Mouse (Mus musculus) forebrain, embryonic 12.5 days (tissue): ENCODE data around the gene Tbrg4. TPM values are rescaled to one million over a fixed set of nuclear protein-coding genes. Genes with fewer than 3 reads are reported as not detected.

Experiments
- ATAC-seq: fragments of 200-750 bp; cut with Nextera tagmentation; 2 replicates; pipeline ENCODE4 v1.8.0; 2017; ENCODE audit warnings: moderate TSS enrichment; ENCODE audit not compliant: low FRiP score
- H3K27ac ChIP-seq: fragments of 300-500 bp; sonication (generic); 2 replicates; pipeline ENCODE4 v1.5.1; 2016; ENCODE audit warnings: mild to moderate bottlenecking
- H3K27me3 ChIP-seq: fragments of 300-500 bp; sonication (generic); 2 replicates; pipeline ENCODE4 v1.6.1; 2016; ENCODE audit warnings: mild to moderate bottlenecking
- H3K36me3 ChIP-seq: fragments of 300-500 bp; sonication (generic); replicated peaks from 2 replicates; pipeline ENCODE4 v1.6.1; 2016; ENCODE audit warnings: mild to moderate bottlenecking
- H3K4me1 ChIP-seq: fragments of 300-500 bp; sonication (generic); 2 replicates; pipeline ENCODE4 v1.6.1; 2016
- H3K4me2 ChIP-seq: fragments of 300-500 bp; sonication (generic); 2 replicates; pipeline ENCODE4 v1.6.1; 2016; ENCODE audit warnings: mild to moderate bottlenecking, moderate library complexity
- H3K4me3 ChIP-seq: fragments of 300-500 bp; sonication (generic); replicated peaks from 2 replicates; pipeline ENCODE4 v1.5.1; 2016; ENCODE audit warnings: mild to moderate bottlenecking
- H3K9ac ChIP-seq: fragments of 300-500 bp; sonication (generic); 2 replicates; pipeline ENCODE4 v1.6.1; 2016; ENCODE audit warnings: mild to moderate bottlenecking
- H3K9me3 ChIP-seq: fragments of 300-500 bp; sonication (generic); 2 replicates; pipeline ENCODE4 v1.6.1; 2016
- WGBS: fragments of 180-500 bp; shearing (Covaris S2); methylation state at CpG from one replicate; pipeline ENCODE4 v1.1.7; 2016; 5-methylcytosine and 5-hydroxymethylcytosine counted together
- polyA plus RNA-seq: library from polyadenylated mRNA; unstranded; fragments of >200 nt; fragmentation: Nextera tagmentation; extraction: Ambion mirVana; gene quantifications from 2 replicates; pipeline ENCODE4 v1.2.1, GENCODE M21; 2016

Tbrg4 gene
- polyA plus RNA-seq, 1 experiment from 2014 or later: 46.7 TPM

DNA sequence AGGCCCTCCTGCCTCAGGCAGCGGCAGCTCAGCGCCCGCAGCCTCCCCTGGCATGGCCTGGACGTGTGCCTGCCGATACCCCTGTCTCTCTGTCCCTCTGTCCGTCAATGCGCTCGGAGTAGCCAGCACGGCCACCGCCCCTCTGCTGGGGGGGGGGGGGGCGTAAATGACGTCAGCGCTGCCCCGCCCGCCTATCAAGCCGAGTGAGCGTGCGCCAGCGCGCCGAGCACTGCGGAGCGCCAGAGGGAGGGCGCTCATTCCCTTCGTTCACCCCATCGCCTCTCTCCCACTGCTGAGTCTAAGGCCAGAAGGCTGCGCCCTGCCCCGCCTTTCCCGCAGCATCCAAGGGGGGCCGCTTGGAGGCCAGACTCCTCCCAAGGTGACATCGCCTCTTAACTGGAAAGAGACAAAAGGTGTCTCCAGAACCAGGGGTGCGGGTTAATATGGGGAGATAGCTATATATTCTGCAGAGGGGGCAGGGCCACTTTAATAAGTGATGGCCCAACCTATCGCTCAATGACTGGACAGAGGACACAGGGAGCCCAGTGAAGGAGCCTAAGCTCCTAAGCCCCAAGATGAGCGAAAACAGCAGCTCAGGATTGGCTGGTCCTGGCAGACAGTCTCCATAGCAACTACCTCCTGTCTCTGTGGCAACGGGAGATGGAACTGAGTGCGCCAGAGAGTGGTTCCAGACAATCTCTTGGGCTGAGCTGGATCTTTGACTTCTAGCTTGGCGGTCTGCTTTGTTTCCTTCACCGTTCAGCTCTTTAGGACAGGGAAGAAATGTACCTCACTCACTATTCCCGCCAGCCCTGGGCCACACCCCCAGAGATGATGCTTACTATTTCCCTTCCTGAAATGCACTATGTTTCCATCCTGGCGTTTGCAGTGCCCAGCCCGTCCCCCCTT lies 20.1 kb downstream of the Tbrg4 start, which contains the start of gene Nacad:
Nacad (minus strand) TSS at position 563 of the 909 bp plus-strand sequence.
- peak within 1 kb of the TSS; percentile 78 for H3K4me2 ChIP-seq
- H3K9ac ChIP-seq: peak within 1 kb of the TSS; percentile 69
- H3K9me3 ChIP-seq: no peaks in the 10 kb centered on the region
- H3K4me3 ChIP-seq: peak within 1 kb of the TSS; percentile 56
- H3K27ac ChIP-seq: peak within 1 kb of the TSS; percentile 93
- peaks cover 56% of the 10 kb centered on the region for H3K4me1 ChIP-seq
- peaks cover 26% of the 10 kb centered on the region for H3K36me3 ChIP-seq
- WGBS: 4% methylated on average over 26 of the region's 41 CpGs
- H3K27me3 ChIP-seq: peaks cover 23% of the 10 kb centered on the region
- ATAC-seq: peak; percentile 91

DNA sequence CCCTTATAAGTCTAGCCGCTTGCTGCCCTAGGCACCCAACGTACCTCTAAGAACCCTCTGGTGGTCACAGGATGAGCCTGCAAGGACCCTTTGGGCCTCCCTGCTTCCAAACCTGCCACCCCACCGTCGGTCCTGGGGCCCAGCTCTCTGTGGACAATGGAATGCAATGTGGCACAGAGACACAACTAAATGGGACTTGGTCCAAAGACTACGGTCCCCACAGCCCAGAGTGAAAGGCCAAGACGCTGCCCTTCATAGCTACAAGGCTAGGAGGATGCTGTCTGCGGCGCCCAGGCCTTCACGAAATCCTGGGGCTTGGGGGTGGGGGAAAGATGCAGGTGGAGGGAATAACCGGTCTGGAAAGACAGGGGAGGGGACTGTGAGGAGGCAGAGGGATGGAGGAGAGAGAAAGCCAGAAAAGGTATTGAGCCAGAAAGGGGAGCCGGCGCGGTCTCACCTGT lies 20.8 kb downstream of the Tbrg4 start:
- Histone ChIP-seq H3K9ac (peak overlapping the region; percentile 69), H3K4me1 (peaks cover 62% of the 10 kb centered on the region), H3K9me3 (no peaks in the 10 kb centered on the region), H3K36me3 (peaks cover 25% of the 10 kb centered on the region), H3K27ac (peak overlapping the region; percentile 93), H3K27me3 (peaks cover 23% of the 10 kb centered on the region), H3K4me3 (peak overlapping the region; percentile 56), H3K4me2 (peak overlapping the region; percentile 78)
- 6% methylated on average over 13 of the region's 13 CpGs for whole genome bisulfite sequencing
- peak; percentile 0; the same call in 1 of the 2 replicates for ATAC-seq

DNA sequence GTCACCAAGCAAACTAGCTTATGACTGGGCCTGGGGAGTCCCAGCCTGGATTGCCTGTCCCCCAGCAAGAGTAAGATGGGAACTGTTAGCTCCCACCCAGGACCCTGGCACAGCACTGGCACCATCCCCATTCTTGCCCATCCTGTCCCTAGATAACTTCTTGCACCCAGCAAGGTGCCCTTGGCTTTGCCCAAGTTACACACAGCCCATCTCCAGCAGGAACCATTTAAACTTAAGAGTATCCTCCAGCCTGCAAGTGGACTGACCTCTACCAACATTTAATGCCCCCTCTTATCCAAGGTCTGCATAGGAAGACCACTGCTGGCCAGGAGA lies 21.3 kb downstream of the Tbrg4 start:
- H3K9me3 ChIP-seq: no peaks in the 10 kb centered on the region
- peaks cover 23% of the 10 kb centered on the region for H3K27me3 ChIP-seq

DNA sequence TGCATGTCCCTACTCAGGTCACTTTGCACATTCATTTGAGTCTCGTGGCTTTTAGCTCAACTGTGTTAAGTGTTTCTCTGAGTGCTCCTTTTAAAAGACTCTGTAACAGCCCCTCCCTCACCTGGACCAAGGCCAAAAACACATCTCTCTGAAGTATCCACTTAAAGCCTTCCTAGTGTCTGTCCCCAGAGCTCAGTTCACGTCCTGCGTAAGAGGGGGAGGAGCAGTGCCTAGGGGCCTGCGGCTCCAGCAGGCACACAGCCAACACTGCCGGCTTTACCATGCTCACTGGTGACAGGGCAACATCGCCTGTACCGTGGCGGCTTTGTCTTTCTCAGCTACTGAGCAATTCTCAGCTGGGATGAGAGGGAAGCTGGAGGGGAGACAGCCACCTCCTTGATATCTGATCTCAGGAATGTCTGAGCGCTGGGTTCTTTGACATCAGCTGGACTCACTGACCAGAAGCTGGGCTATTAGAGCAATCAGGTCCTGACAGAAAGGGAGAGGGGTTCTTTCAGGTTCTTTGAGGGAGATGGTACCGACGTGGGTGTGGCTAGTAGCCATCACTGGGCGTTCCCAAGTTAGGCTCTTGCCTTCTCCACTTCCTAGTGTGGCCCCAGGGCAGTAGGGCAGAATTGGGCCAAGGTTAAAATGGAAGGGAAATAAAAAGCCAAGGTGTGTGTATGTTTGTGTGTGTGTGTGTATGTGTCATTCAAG lies 21.8 kb downstream of the Tbrg4 start:
- ATAC-seq: peak; percentile 59
- Histone ChIP-seq H3K9ac (peak overlapping the region; percentile 69), H3K27ac (peak overlapping the region; percentile 93), H3K4me2 (peak overlapping the region; percentile 78), H3K27me3 (peaks cover 23% of the 10 kb centered on the region), H3K4me1 (peaks cover 72% of the 10 kb centered on the region), H3K36me3 (peaks cover 24% of the 10 kb centered on the region), H3K4me3 (peak overlapping the region; percentile 56), H3K9me3 (no peaks in the 10 kb centered on the region)
- 20% methylated on average over 12 of the region's 12 CpGs for WGBS

More for the DNA sequence above, 21.3 kb downstream of the Tbrg4 start:
- Histone ChIP-seq H3K9ac (peak overlapping the region; percentile 69), H3K4me1 (peaks cover 66% of the 10 kb centered on the region), H3K27ac (peak overlapping the region; percentile 93), H3K4me2 (peak overlapping the region; percentile 78), H3K4me3 (peak overlapping the region; percentile 56), H3K36me3 (peaks cover 24% of the 10 kb centered on the region)
- ATAC-seq: no peak

DNA sequence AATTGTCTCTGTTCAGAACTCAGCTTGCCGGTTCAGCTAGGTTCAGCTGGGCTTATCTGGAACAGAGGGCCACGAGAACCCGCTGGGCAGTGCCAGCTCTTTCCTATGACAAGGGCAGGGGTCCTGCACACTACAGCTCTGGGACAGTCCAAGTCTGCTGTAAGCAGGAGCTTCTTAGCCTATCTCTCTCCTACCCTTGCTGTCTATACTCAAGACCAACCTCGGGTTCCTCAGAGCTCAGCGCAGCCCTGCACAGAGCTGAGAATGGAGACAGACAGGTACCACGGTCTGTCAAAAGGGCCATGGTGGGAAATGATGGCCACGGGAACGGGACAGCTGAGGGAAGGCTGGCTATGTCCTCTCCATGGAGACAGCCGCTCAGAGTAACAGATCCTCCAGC lies 22.6 kb downstream of the Tbrg4 start:
- peak overlapping the region; percentile 69; the same call in 1 of the 2 replicates for H3K9ac ChIP-seq
- peaks cover 23% of the 10 kb centered on the region for H3K27me3 ChIP-seq
- peaks cover 80% of the 10 kb centered on the region for H3K4me1 ChIP-seq
- H3K4me3 ChIP-seq: peak overlapping the region; percentile 56
- no peak overlapping the region for H3K27ac ChIP-seq
- WGBS: 79% methylated on average over 9 of the region's 9 CpGs
- H3K36me3 ChIP-seq: peaks cover 27% of the 10 kb centered on the region
- no peak for ATAC-seq
- no peaks in the 10 kb centered on the region for H3K9me3 ChIP-seq
- peak overlapping the region; percentile 78 for H3K4me2 ChIP-seq

DNA sequence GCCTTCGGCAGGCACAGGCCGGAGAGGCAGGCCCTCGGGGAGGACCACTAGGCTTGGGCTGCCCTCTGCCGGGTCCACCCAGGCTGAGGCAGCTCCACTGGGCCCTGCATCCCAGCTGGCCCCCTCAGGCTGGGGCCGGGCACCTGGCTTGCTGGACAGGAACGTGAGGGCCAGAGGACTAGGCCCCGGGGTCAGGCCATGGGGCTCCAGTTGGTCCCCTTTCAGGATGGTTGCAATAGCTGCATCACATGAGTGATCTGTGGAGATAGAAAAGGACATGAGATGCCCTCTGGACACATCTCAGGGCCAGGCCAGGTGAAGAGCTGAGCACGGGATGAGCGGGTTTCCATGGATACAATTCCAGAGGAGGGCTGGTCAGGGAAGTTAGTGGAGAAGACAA lies 23.2 kb downstream of the Tbrg4 start:
- Histone ChIP-seq H3K36me3 (peaks cover 33% of the 10 kb centered on the region), H3K4me2 (peak overlapping the region; percentile 78), H3K4me3 (no peak overlapping the region), H3K9ac (0 out of 2 replicates have a peak overlapping the region, but pooled peaks have one; percentile 7), H3K27ac (no peak overlapping the region), H3K9me3 (no peaks in the 10 kb centered on the region), H3K27me3 (peaks cover 23% of the 10 kb centered on the region), H3K4me1 (peaks cover 85% of the 10 kb centered on the region)
- WGBS: 82% methylated on average over 9 of the region's 9 CpGs
- ATAC-seq: no peak

DNA sequence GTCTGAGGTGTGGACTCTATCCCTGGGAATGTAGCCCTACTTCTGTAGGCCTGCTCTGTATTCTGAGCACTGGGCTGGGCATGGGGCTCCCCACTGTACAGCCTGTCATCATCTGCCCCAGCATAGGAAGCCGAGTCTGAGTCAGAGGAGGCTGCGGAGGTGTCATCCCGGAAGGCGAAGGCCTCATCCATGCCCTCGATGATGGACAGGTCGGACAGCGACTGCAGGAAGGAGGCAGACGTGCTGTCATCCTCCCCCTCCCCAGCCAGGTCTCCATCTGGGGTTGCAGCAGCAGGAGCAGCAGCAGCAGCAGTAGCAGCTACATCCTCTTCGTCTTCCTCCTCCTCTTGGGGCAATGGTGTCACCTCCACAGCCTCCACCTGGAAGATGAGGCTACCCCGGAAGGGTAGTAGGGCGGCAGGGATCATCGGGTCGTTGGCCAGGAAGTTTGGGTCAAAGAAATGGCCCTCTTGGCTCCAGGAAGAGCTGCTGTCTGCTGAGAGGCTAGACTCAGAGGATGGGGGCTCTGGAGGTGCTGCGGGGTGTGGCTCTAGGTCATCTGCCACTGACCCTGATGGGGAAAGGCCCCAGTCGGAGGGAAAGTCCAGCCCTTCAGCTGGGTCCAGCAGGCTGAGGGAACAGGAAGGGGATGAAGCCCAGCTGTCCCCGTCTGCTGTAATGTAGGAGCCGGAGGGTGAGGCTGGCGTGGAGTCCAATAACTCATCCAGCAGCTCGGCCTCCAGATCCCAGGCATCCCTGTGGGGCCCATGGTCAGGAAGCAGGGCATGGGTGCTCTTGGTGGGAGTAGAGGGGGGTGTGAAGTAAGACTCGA lies 24.0 kb downstream of the Tbrg4 start:
- H3K27ac ChIP-seq: no peak overlapping the region
- H3K4me1 ChIP-seq: peaks cover 85% of the 10 kb centered on the region
- H3K4me2 ChIP-seq: no peak overlapping the region
- no peak overlapping the region for H3K4me3 ChIP-seq
- H3K27me3 ChIP-seq: peaks cover 23% of the 10 kb centered on the region
- no peaks in the 10 kb centered on the region for H3K9me3 ChIP-seq
- no peak overlapping the region for H3K9ac ChIP-seq
- 80% methylated on average over 20 of the region's 20 CpGs for WGBS
- peaks cover 41% of the 10 kb centered on the region for H3K36me3 ChIP-seq
- no peak for ATAC-seq

DNA sequence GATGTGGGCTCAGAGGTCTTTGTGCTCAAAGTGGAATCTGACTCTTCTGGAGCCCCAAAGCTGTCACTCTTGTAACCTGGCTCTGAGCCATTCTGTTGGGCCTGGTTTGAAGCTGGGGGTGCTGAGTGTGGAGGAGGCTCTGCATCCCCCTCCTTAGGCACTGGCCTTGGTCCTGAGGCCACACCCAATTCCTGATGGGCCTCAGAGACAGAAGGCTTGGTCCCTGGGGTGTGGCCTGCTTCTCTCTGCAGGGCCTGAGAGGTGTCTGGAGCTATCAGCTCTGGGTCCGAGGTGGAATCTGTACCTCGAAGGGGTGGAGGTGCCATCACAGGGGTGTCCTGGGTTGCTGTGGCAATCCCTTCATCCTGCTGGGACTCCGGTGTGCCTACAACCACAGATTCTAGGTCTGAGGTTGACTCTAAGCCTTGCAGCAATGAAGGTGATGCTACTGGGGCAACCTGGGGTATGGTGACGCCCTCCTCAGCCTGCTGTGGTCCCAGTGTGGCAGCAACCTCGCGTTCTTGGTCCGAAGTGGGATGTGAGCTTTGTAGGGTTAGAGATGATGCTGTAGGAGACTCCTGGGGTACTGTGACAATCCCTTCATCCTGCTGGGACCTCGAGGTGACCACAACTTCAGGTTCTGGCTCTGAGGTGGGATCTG lies 25.5 kb downstream of the Tbrg4 start:
- H3K27ac ChIP-seq: 0 out of 2 replicates have a peak overlapping the region, but pooled peaks have one; percentile 75
- peaks cover 55% of the 10 kb centered on the region for H3K36me3 ChIP-seq
- H3K4me3 ChIP-seq: no peak overlapping the region
- H3K9ac ChIP-seq: no peak overlapping the region
- no peak overlapping the region for H3K4me2 ChIP-seq
- H3K9me3 ChIP-seq: no peaks in the 10 kb centered on the region
- peaks cover 72% of the 10 kb centered on the region for H3K4me1 ChIP-seq
- no peak for ATAC-seq
- peaks cover 16% of the 10 kb centered on the region for H3K27me3 ChIP-seq
- WGBS: 92% methylated on average over 8 of the region's 8 CpGs

DNA sequence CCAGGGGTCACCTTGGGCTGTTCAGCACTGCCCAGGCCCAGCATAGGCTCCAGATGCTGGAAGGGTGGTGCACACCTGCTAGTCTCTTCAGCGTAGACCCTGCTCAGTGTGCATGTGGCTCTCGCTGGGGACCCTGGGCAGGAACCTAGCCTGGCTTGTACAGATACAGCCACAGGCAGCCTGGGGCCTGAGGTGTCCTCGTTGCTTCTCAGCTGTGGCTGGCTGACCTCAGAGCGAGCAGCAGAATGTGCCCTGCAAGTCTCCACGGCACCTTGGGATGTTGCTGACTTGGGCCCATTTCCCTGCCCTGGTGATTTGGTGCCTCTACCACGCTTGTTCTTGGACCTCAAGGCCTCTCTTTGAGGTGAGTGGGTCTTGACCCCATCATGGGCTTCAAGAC lies 26.0 kb downstream of the Tbrg4 start:
- H3K9me3 ChIP-seq: no peaks in the 10 kb centered on the region
- peaks cover 13% of the 10 kb centered on the region for H3K27me3 ChIP-seq
- no peak for ATAC-seq
- H3K27ac ChIP-seq: peak overlapping the region; percentile 75
- whole genome bisulfite sequencing: 80% methylated on average over 6 of the region's 6 CpGs
- peak overlapping the region; percentile 46 for H3K4me2 ChIP-seq
- H3K9ac ChIP-seq: no peak overlapping the region
- H3K36me3 ChIP-seq: peaks cover 61% of the 10 kb centered on the region
- H3K4me3 ChIP-seq: no peak overlapping the region
- peaks cover 66% of the 10 kb centered on the region for H3K4me1 ChIP-seq

DNA sequence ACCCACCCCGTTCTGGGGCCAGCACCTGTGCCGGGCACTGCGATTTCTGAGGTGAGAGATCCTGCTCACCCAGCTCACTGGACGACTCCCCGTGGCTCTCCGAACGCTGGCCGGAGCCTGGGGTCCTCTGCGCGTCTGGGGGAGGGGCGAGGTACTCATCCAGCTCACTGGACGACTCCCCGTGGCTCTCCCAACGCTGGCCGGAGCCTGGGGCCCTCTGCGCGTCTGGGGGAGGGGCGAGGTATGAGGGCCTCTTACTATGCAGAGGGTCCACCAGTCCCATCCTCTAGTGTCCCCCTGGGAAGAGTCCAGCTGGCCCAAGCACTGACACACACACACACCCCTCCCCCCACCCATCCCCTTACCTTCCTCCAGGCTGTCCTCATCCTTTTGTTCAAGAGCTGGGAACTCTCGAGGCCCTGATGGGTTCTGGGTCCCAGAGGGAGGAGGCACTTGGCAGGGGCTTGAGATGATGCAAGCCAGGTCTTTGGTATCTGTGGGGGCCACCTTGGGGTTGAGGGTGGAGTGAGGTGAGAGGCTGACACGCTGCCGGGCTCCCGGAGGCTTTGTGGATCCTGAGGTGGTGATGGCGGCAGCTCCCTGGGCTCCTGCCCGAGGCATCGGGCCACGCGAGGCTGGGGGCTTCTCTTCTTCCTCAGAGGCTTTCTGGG lies 26.7 kb downstream of the Tbrg4 start:
- WGBS: 13% methylated on average over 25 of the region's 27 CpGs
- peaks cover 68% of the 10 kb centered on the region for H3K36me3 ChIP-seq
- peak; percentile 45 for ATAC-seq

More for the DNA sequence above, 26.7 kb downstream of the Tbrg4 start:
- Histone ChIP-seq H3K9me3 (no peaks in the 10 kb centered on the region), H3K4me3 (peak overlapping the region; percentile 19), H3K4me2 (peak overlapping the region; percentile 46), H3K9ac (peak overlapping the region; percentile 45), H3K27ac (peak overlapping the region; percentile 75), H3K27me3 (peaks cover 8% of the 10 kb centered on the region; the same call in 1 of the 2 replicates), H3K4me1 (peaks cover 59% of the 10 kb centered on the region)
